Mouse (Mus musculus) heart, adult 2 months (tissue): ENCODE measurements at regions not wholly inside any gene's neighbourhood (a gene's known extent, or its start where the extent isn't known, plus 50 kb on each side); places are given as distances from the start of the nearest gene placed in this dataset.

Experiments
- CTCF ChIP-seq: fragments of 200-600 bp; IDR thresholded peaks from 2 replicates; pipeline ENCODE4 v1.8.1; 2022; ENCODE audit warnings: antibody characterized with exemption, mild to moderate bottlenecking, moderate library complexity
- EP300 ChIP-seq: fragments of 200-500 bp; IDR thresholded peaks from 2 replicates; pipeline ENCODE4 v1.6.1; 2011; ENCODE audit warnings: low read depth, low read length, control low read depth; ENCODE audit not compliant: insufficient read depth

GRCm38 (mm10) chr8:107651424-107651823, 63.2 kb upstream of the Psmd7 start:
- TF ChIP-seq EP300 (no peak), CTCF (no peak)
